Mouse (Mus musculus): ENCODE results near the gene Ugt1a8.

The Ugt1a8 gene

GRCm38 (mm10) chr1:88260114-88260513 lies 172.5 kb downstream of the Ugt1a8 start:
- no peak for DNase-seq (ENCODE audit: low read depth)

DNA sequence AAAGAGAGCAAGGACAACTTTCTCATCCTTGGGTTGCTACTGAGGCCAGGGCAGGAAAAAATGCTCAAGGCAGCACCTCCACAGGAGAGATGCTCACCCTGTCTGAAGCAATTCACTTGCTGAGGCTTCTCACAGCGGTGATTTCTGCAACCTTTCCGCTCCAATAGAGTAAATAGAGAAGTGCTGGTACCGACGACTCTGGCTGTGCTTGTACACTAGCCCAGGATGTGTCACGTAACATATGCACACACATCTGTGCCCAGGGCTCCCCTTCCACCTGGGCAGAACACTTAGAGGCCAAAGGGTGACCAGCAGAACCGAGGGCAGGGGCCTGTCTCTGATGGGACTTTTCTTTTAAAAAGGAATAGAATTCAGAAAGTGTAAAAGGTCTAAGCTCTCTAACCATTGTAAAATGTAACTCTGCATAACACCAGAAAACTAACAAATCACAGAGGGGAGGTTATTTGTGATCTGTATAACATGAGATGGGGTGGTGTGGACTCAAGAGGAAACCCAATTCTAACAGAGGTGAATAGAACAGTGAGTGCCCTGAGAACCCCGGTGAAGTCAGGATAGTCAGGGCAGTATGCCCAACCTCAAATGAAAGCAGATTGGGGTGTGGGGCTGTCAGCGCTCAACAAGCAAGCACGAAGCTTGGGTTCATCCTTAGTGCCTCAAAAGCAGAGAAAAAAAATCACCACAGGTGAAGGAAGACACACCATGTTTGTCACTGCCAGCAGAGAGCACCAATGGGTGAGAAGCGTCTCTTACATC lies 173.2 kb downstream of the Ugt1a8 start:
- no peak for DNase-seq (ENCODE audit: low read depth)

DNA sequence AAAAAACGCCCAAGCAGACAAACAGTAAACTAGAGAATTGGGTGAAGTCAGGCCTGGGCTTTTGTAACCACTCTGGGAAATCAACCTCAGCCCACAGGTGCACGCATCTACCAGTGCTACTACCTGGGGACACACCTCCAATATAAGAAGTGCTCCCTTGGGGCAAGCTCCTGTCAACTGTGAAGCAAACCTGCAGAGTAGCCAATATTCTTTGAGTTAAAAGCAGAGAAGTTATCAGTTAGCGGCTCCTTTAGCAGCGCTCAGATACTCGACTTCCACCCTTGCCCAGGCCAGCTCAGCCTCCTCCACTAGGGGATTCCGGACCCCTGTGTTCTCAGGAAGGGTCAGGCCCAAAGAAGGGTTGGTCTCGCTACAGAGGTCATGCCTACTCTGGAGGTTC lies 174.1 kb downstream of the Ugt1a8 start:
- DNase-seq (ENCODE audit: low read depth): no peak

DNA sequence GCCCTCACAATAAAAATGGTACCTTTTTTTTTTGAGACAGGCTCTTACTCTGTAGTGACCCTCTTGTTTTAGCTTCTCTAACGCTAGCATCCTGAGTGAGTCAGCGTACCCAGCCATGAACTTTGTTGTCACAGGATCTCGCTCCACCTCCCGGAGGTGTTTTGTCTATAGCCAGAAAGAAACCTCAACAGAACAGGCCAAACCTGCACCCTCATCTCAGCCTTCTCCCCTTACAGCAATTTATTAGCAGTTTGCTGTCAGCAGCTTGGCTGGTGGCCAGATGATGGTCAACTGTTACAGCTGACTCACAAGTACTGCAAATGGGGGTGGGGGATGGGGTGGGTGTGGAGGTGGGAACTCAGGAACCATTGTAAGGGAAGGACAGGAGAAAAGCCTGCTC lies 174.6 kb downstream of the Ugt1a8 start:
- no peak for DNase-seq (ENCODE audit: low read depth)

DNA sequence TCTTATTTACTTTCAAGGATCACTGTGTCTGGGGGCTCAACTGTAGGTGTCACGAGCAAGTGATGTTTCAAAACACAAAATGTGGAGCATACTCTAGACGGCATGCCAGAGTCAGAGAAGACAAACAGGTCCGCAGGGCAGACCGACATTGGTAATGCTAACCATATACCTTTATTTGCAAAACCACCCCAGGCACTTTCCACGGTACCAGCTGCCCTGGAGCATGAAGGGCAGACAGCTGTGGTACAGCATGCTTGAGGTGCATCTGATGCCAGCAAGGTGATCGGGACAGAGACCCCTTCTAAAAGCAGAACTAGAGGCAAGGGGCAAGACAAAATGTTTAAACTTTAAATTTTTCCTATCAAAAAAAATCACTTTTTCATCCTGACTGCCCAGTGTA lies 175.3 kb downstream of the Ugt1a8 start:
- DNase-seq (ENCODE audit: low read depth): no peak

DNA sequence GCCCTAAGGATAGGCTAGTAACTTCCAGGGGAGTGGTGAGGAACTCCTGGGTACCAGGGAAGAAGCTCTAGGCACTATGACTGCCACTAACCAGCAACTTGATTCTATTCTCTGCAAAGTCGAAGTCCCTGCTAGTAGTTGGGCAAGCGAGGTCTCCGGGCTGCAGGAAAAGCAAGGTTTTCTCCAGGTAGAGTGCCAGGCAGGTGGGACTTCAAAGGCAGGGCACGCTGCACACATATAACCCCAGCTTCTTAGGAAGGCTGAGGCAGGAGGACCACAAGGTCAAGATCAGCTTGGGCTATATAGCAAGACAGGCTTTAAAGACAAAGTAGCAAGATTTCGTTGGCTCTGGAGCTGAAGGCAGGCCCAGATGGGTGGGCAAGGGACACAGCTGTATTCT lies 176.2 kb downstream of the Ugt1a8 start:
- no peak for DNase-seq (ENCODE audit: low read depth)

DNA sequence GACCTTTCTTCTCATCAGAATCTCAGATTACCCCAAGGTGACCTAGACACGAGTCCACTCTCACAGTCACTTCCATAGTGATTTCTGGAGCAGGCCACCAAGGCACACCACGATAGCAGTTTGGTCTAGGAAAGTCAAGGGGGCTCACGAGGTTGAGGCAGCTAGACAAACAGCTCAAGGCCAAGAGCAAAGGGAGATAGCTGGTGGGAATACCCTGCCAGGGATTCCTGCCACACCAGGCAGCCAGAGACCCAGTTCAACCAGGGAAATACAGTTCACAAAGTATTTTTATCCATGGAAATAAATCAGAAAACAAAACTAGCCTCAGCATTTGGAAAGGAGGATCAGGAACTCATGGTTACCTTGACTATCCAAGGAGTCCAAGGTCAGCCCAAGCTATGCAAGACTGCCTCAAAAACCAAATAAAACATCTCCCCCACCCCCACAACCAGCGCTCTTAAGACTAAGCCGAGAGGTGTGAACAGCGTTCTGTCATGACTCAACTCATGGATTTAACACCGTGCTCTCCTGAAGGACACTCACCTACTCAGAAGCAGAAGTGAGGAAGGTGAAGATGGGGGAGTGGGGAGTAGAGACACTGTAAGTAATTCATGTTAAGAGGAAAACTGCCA lies 176.7 kb downstream of the Ugt1a8 start:
- DNase-seq (ENCODE audit: low read depth): no peak

DNA sequence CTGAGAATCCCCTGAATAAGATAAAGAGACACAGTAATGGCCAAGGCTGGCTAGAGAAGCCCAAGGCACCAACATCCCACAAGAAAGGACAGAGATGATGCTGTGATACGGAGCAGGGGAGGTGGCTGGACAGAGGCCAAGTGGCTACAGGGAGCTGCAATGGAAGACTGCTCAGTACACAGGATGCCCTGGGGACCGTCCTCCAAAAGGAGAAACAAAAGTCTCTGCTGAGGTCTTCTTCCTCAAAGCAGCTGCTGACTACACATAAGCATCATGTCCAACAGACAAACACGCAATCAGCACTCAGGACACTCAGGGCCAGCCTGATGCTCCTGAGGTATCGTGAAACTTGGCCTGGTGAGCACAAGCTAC lies 177.2 kb downstream of the Ugt1a8 start:
- no peak for DNase-seq (ENCODE audit: low read depth)

GRCm38 (mm10) chr1:88266123-88266522 lies 178.5 kb downstream of the Ugt1a8 start:
- DNase-seq (ENCODE audit: low read depth): no peak

GRCm38 (mm10) chr1:88267489-88267888 lies 179.9 kb downstream of the Ugt1a8 start:
- no peak for DNase-seq (ENCODE audit: low read depth)

DNA sequence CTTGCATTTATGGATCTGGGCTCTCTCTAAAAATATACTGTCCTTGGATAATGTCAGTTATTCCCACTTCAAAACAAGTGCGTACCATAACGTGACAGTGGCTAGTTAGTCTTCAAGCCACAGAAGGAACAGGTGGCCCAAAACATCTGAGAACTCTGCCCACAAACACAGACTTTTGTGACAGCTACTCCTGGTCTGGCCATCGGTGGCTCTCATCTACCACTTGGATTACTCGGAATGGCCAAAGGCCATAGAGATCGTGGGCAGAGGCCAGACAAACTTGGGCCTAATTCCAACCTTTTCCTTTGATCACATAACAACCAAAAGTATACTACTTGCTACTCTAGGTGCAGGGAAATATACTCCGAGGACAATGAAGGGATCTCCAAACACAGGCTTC lies 180.5 kb downstream of the Ugt1a8 start:
- no peak for DNase-seq (ENCODE audit: low read depth)
